Mouse (Mus musculus) left cerebral cortex, adult 6 months (tissue): ENCODE measurements around the gene Lsg1. TPM values are rescaled to one million over a fixed set of nuclear protein-coding genes. Genes with fewer than 3 reads are reported as not detected.

ENCODE experiments used
- long read RNA-seq, 2 experiments: library from polyadenylated mRNA; unstranded; transcript quantifications; one replicate each; pipeline ENCODE4 v2.0.0; 2019 to 2020
- polyA plus RNA-seq: library from polyadenylated mRNA; unstranded; fragments of <200 nt; fragmentation: Nextera tagmentation; gene quantifications from 2 replicates; pipeline ENCODE4 v1.2.3, GENCODE M21; 2021

The Lsg1 gene
- 8.5 and 16.2 TPM in 2 replicates for polyA plus RNA-seq
- long read RNA-seq, experiment 1, transcript Lsg1-201 (14 exons, 3,180 nt), result major isoform, 109 of 133 reads
- long read RNA-seq, experiment 1, partial matches to known transcripts, result 6 of 133 reads
- long read RNA-seq, experiment 1, other reads (novel, unspliced or antisense), result 16 of 133 reads
- long read RNA-seq, experiment 2, transcript Lsg1-201 (14 exons, 3,180 nt), result major isoform, 13 of 17 reads
- long read RNA-seq, experiment 2, partial matches to known transcripts, result 3 of 17 reads
- long read RNA-seq, experiment 2, other reads (novel, unspliced or antisense), result 1 of 17 reads

DNA sequence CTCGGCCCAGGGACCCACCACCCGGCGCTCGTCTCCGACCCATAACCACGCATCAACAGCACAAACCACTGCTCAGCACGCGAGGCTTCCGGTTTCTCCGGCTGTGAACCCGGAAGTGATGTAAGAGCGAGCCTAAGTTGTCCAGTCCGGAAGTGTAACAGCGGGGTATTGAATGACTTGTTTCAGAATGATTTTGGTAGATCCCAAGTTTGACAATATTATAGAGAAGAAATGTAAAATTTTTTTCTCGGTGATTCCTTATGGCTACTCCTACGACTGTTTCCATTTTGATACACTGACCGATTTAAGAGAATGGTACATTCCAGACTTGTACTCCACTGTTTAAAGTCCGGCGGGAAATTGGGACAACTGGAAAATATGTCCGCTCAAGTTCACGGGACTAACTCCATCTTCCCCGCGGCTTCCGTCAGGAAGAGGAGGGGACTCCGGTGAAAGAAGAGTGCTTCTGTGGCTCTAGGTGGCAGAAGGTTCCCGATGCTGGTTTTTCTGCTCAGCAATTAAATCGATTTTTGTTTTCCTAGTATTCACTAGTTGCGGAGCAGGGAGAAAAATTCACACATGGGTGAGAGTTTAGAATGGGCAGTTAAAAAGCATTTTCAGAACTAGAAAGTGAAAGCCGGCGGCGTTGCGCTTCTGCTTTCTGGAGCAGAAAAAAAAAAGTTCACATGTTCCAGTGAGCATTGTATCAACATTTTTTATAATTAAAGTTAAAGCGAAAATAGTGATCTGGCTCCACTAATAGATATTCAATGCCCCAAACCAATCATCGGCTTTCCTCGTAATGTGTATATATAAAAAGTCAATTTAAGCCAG, at the start of gene Lsg1:
Lsg1 (minus strand) TSS at position 99 of the 834 bp plus-strand sequence.

DNA sequence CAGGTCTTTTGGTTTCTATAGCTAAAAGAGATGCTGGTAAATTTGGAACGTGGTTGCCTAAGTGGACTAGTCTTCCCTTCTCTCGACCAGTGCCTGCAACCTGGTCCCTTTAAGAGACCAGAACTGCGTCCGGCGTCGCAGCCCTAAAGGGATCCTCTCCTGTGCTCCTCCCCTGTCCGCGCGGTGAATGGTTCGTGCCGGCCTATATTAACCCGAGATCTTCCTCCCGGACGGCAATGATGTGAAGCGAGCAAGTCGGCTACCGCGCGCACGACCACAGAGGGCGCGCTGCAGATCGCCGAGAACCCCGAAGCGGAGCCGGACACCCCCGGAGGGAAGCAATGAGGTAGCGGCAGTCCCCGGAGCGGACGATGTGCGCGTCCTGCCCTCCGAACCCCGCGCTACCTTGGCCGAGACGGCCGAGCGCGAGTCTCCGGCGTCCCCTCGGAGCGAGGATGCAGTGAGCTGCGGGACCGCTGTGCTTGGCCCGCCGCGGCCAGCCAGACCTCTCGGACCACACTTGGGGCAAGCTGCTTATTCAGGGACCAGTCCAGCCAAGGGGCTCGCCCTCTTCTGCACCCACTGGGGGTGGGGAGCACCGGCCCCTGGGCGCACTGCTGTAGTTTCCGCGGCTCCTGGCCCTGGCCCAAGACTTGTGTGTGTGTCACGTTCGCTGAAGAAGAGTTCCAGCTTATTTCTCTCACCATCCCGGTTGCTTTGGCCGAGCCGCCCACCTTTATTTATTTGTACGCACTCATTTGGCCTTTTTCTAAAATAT, 12.3 kb upstream of the Lsg1 start, which contains the start of gene Fam43a:
Fam43a (plus strand) TSS at position 233 of the 778 bp plus-strand sequence.

DNA sequence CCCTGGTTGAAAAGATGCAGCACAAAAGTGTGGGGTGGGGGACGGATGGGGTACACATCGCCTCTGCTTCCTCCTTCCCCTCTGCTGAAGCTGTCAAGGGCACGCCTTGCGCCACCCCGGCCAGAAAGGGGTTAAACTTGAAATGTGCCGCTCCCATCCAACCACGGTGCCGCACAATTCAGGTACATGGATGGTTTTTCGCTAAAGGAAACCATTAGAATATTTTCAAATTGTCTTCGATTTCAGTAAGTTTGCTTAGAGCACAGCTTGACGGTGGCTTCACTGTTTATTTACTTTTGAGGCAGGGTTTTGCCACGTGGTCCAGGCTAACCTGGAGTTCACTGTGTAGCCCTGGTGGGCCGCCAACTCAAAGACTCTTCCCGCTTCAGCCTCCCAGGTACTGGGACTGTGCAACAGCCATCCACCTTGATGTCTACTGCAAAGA, 36.6 kb downstream of the Lsg1 start, which contains the start of gene Tmem44:
Tmem44 (minus strand) TSS at position 95 of the 445 bp plus-strand sequence.

Other genes starting within 250 kb of the Lsg1 start
- 2.7 and 3.4 TPM in 2 replicates for gene Atp13a3, start 181.6 kb downstream of the Lsg1 start, polyA plus RNA-seq
- gene Tmem44, start 36.8 kb downstream of the Lsg1 start, polyA plus RNA-seq, result 19.5 and 24.5 TPM in 2 replicates
- 6.4 and 6.8 TPM in 2 replicates for gene Fam43a, start 12.1 kb upstream of the Lsg1 start, polyA plus RNA-seq